Mouse (Mus musculus): Measurements from ENCODE around the gene Dcaf12. TPM values are rescaled to one million over a fixed set of nuclear protein-coding genes. Genes with fewer than 3 reads are reported as not detected.

Dcaf12 gene
- polyA plus RNA-seq, 1 experiment from 2014 or later: 91.4 TPM

DNA sequence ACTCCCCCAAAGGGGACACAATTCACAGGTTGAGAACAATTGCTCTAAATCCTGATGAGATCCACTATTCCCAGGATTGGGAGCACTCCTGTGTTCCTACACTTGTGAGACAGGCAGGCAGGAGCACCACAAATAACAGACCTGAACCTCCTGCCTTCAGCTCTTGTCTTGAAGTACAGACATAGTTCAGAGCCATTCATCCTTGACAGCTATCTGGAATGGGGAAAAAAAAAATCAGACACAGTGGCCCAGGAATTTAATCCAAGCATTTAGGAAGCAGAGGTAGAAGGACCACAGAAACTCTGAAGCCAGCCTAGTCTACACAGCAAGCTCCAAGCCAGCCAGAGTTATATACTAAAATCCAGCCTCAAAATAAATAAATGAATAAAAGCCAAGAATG, 46.6 kb downstream of the Dcaf12 start:
- peaks cover 12% of the 10 kb centered on the region for H3K4me1 ChIP-seq
- no peaks in the 10 kb centered on the region for H3K9me3 ChIP-seq
- H3K9ac ChIP-seq (replicated peaks): no peak overlapping the region
- H3K36me3 ChIP-seq: peaks cover 7% of the 10 kb centered on the region; the same call in 1 of the 2 replicates
- H3K27me3 ChIP-seq: no peaks in the 10 kb centered on the region
- H3K4me2 ChIP-seq (replicated peaks): no peak overlapping the region
- no peak overlapping the region for H3K4me3 ChIP-seq
- H3K27ac ChIP-seq (replicated peaks): no peak overlapping the region
- ATAC-seq (replicated peaks): no peak

DNA sequence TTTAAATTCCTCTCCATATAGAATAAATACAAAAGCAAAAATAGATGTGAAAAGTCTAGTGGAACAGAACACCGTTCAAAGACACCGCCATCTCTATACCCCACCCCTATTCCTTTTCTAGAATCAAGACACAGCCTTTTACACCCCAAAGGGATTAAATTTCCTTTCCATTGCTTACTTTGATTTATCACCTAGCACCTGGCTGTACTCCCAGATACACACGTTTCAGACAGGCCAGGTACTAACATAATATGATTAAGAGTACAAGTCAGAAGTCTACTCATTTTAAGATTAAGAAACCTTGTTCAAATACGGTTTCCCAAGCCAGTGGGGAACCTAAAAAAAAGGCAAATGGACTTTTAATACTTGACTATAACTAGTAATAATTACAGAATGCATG, 48.3 kb downstream of the Dcaf12 start:
- H3K27ac ChIP-seq (replicated peaks): no peak overlapping the region
- no peaks in the 10 kb centered on the region for H3K9me3 ChIP-seq
- no peak for ATAC-seq (replicated peaks)
- 87% methylated on average over 4 of the region's 4 CpGs for WGBS
- no peak overlapping the region for H3K4me2 ChIP-seq (replicated peaks)
- H3K4me1 ChIP-seq: no peaks in the 10 kb centered on the region
- H3K4me3 ChIP-seq: no peak overlapping the region
- no peaks in the 10 kb centered on the region for H3K27me3 ChIP-seq
- H3K9ac ChIP-seq (replicated peaks): no peak overlapping the region
- H3K36me3 ChIP-seq: peaks cover 7% of the 10 kb centered on the region; the same call in 1 of the 2 replicates

DNA sequence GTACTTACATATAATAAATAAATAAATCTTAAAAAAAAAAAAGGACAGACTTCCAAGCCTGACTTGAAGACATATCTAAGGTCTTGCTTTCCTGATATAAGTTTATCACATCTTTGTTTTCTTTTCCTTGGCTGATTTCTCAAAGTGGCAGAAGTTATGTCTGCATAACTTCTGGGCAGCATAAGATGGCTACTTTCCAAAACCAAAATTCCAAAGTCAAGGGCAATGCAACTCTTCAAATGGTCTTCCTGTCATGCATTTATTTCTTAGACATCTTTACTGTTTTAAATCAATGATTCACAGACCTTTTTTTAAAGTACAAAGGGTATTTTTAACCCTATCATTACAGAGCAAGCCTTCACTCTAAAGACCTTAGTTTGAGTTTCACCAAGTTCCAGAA, 54.0 kb downstream of the Dcaf12 start:
- Histone ChIP-seq H3K27ac (replicated peaks) (no peak overlapping the region), H3K36me3 (0 out of 2 replicates have a peak, but pooled peaks cover 3% of the 10 kb centered on the region), H3K27me3 (no peaks in the 10 kb centered on the region), H3K4me3 (no peak overlapping the region), H3K9ac (replicated peaks) (no peak overlapping the region), H3K9me3 (no peaks in the 10 kb centered on the region), H3K4me1 (no peaks in the 10 kb centered on the region), H3K4me2 (replicated peaks) (no peak overlapping the region)
- no peak for ATAC-seq (replicated peaks)

DNA sequence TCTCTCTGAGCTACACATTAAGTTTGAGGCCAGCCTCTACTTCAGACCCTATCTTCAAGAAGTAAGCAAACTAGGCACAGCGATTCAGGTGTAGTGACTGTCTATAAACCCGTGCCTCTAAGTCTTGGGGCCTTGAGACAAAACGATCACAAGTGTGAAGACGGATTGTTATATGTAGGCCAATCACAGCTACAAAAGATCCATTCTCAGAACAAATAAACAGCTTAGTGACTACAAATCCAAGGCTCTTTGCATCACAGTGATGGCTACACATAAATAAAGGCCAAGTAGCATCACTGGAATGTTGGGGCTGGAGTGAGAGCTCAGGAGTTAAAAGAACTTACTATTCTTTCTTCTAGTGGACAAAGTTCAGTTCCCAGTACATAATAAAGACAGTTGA, 55.7 kb downstream of the Dcaf12 start:
- no peaks in the 10 kb centered on the region for H3K36me3 ChIP-seq
- H3K27ac ChIP-seq (replicated peaks): no peak overlapping the region
- H3K9me3 ChIP-seq: no peaks in the 10 kb centered on the region
- H3K4me1 ChIP-seq: no peaks in the 10 kb centered on the region
- no peak for ATAC-seq (replicated peaks)
- 91% methylated on average over 4 of the region's 4 CpGs for WGBS
- no peaks in the 10 kb centered on the region for H3K27me3 ChIP-seq
- H3K4me3 ChIP-seq: no peak overlapping the region
- no peak overlapping the region for H3K9ac ChIP-seq (replicated peaks)
- no peak overlapping the region for H3K4me2 ChIP-seq (replicated peaks)

DNA sequence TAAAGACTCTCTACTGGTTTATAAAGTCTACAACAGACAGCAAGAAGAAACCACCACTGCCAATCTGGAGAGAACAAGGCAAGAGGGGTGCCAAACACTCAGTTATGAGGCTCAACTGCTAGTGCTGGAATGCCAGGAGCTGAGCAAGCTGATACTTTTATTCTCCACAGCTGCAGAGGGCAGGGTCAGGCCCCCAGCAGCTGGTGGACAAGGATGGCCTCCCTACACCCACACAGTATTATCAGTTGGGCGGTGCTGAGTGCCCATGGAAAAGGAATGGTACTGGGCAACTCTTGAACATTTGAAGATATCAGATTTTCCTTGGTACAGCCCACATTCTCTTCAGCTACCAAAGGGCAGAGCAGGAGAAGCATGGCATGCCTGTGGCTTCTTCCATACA, 56.9 kb downstream of the Dcaf12 start:
- ATAC-seq (replicated peaks): no peak
- H3K4me2 ChIP-seq (replicated peaks): no peak overlapping the region
- H3K27ac ChIP-seq (replicated peaks): no peak overlapping the region
- no peaks in the 10 kb centered on the region for H3K4me1 ChIP-seq
- WGBS: 85% methylated on average over 1 of the region's 1 CpGs
- H3K9me3 ChIP-seq: no peaks in the 10 kb centered on the region
- no peaks in the 10 kb centered on the region for H3K27me3 ChIP-seq
- no peak overlapping the region for H3K4me3 ChIP-seq
- no peak overlapping the region for H3K9ac ChIP-seq (replicated peaks)
- H3K36me3 ChIP-seq: no peaks in the 10 kb centered on the region

DNA sequence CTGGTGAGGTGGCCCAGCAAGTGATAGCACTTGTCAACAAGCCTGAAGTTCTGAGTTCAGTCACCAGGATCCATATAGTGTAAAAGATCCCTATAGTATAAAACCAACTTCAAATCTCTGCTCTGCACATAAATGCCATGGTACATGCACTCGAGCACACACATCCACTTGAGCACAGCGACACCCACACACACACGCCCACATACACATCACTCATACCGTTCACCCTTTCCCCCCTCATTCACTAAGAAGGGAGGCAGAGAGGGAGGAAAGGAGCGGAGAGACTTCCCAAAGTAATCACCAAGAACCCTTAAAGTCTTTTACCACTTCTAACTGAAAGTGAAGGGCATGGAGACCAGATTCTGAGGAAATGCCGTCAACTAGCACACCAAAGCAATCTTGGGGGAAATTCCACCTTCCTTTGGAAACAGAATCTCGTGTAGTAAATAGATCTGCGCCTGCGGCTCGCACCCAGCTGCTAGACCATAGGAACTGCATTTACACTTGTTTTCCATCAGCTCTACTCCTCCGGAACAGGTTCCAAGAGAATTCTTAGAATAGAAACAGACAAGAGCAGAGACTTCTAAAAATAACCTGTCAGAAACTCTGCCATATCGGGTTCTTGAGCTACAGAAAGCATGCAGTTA, 59.0 kb downstream of the Dcaf12 start:
- Histone ChIP-seq H3K36me3 (peaks cover 7% of the 10 kb centered on the region), H3K9me3 (no peaks in the 10 kb centered on the region), H3K9ac (replicated peaks) (no peak overlapping the region), H3K4me1 (no peaks in the 10 kb centered on the region), H3K27ac (replicated peaks) (no peak overlapping the region), H3K4me2 (replicated peaks) (no peak overlapping the region), H3K27me3 (no peaks in the 10 kb centered on the region), H3K4me3 (no peak overlapping the region)
- ATAC-seq (replicated peaks): no peak
- 84% methylated on average over 12 of the region's 12 CpGs for WGBS

DNA sequence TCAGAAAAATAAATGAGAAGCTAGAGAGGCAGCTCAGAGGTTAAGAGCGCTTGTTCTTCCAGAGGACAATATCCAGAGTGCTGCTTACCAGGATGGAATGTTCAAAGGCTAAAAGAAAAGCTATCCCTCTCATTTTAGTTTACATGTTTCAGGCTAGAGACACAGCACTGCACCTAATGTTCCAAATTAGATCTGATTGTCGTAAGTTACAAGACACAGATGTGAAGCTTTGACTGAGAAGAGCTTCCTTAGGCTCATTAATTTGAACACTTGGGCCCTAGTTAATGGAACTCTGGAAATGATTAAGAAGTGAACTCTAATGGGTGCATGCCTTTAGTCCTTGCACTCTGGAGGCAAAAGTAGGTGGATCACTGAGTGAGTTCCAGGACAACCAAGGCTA, 60.9 kb downstream of the Dcaf12 start:
- H3K36me3 ChIP-seq: peaks cover 22% of the 10 kb centered on the region
- ATAC-seq (replicated peaks): no peak
- H3K4me3 ChIP-seq: no peak overlapping the region
- H3K27ac ChIP-seq (replicated peaks): no peak overlapping the region
- no peaks in the 10 kb centered on the region for H3K9me3 ChIP-seq
- no peak overlapping the region for H3K4me2 ChIP-seq (replicated peaks)
- WGBS: 96% methylated on average over 2 of the region's 2 CpGs
- H3K27me3 ChIP-seq: no peaks in the 10 kb centered on the region
- no peak overlapping the region for H3K9ac ChIP-seq (replicated peaks)
- H3K4me1 ChIP-seq: no peaks in the 10 kb centered on the region

DNA sequence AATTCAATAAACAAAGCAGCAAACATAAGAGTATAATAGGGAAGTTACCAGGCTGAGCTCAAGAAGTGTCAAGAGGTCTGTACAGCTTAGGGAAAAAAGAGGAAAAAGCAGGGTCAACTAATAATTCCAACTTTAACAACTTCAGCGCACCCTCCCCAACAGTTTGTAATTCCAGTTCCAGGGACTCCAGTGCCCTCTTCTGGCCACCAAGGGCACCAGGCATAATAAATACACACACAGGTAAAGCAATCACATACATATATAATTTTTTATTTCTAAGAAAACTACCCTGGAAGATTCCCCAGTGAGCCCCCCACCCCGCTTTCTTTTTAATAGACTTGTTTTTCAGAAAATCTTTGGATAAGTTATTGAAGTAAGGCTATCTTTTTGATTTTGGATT, 69.3 kb downstream of the Dcaf12 start:
- H3K27me3 ChIP-seq: no peaks in the 10 kb centered on the region
- no peak overlapping the region for H3K4me2 ChIP-seq (replicated peaks)
- no peaks in the 10 kb centered on the region for H3K9me3 ChIP-seq
- ATAC-seq (replicated peaks): no peak
- no peak overlapping the region for H3K27ac ChIP-seq (replicated peaks)
- H3K4me1 ChIP-seq: no peaks in the 10 kb centered on the region
- WGBS: 89% methylated on average over 2 of the region's 2 CpGs
- no peak overlapping the region for H3K4me3 ChIP-seq
- peaks cover 41% of the 10 kb centered on the region for H3K36me3 ChIP-seq
- H3K9ac ChIP-seq (replicated peaks): no peak overlapping the region

Other genes with a start within 250 kb of the Dcaf12 start
- 0.51 TPM in 1 of 2 replicates, not detected in the other for gene Aqp3, start 216.7 kb downstream of the Dcaf12 start, polyA plus RNA-seq (2015; fragmentation: Nextera tagmentation; extraction: Ambion mirVana)
- 35.3 and 36.2 TPM in 2 replicates for gene Nol6, start 190.4 kb downstream of the Dcaf12 start, polyA plus RNA-seq (2015; fragmentation: Nextera tagmentation; extraction: Ambion mirVana)
- 62.0 and 67.1 TPM in 2 replicates for gene Ube2r2, start 179.1 kb downstream of the Dcaf12 start, polyA plus RNA-seq (2015; fragmentation: Nextera tagmentation; extraction: Ambion mirVana)
- gene Ubap2, start 39.7 kb downstream of the Dcaf12 start, polyA plus RNA-seq (2015; fragmentation: Nextera tagmentation; extraction: Ambion mirVana): 54.9 and 58.9 TPM in 2 replicates
- 69.2 and 73.5 TPM in 2 replicates for gene Ubap1, start 34.1 kb upstream of the Dcaf12 start, polyA plus RNA-seq (2015; fragmentation: Nextera tagmentation; extraction: Ambion mirVana)
- gene Kif24, start 150.0 kb upstream of the Dcaf12 start, polyA plus RNA-seq (2015; fragmentation: Nextera tagmentation; extraction: Ambion mirVana): 5.1 and 5.5 TPM in 2 replicates
- gene Nudt2, start 150.3 kb upstream of the Dcaf12 start, polyA plus RNA-seq (2015; fragmentation: Nextera tagmentation; extraction: Ambion mirVana): 66.8 and 69.5 TPM in 2 replicates
- 2.8 and 3.1 TPM in 2 replicates for gene AI464131, start 188.2 kb upstream of the Dcaf12 start, polyA plus RNA-seq (2015; fragmentation: Nextera tagmentation; extraction: Ambion mirVana)
- gene 1110017D15Rik, start 202.4 kb upstream of the Dcaf12 start, polyA plus RNA-seq (2015; fragmentation: Nextera tagmentation; extraction: Ambion mirVana): 9.4 and 15.7 TPM in 2 replicates